Mouse (Mus musculus): ENCODE measurements around the gene Gm21987. TPM values are rescaled to one million over a fixed set of nuclear protein-coding genes. Genes with fewer than 3 reads are reported as not detected.

Gene Gm21987
- 0.41 TPM in 1 of 2 replicates, not detected in the other for polyA plus RNA-seq (2012; rRNA removed)

GRCm38 (mm10) chr16:38346529-38347325 is at the start of gene Gm21987, which contains the start of gene Cox17:
Gene Gm21987, plus strand, starts transcription at chr16:38347040.
Gene Cox17, plus strand, starts transcription at chr16:38346991.
- H3K4me1 ChIP-seq (ENCODE audit: control insufficient read depth, insufficient read depth, low read length) = no peaks in the 10 kb centered on the region
- peak; percentile 95 to 96 for DNase-seq
- peak; percentile 79; the same call in 1 of the 2 replicates for TF ChIP-seq POLR2A (IDR thresholded peaks at IDR 0.05; ENCODE audit: borderline replicate concordance, insufficient read depth, low read length)
- no peak for TF ChIP-seq CTCF (IDR thresholded peaks at IDR 0.05; ENCODE audit: borderline replicate concordance, insufficient read depth, low read depth, low read length)

GRCm38 (mm10) chr16:38298410-38298809 is 48.4 kb upstream of the Gm21987 start:
- Histone ChIP-seq H3K4me1 (ENCODE audit: control insufficient read depth, insufficient read depth, low read length) (no peaks in the 10 kb centered on the region), H3K27ac (ENCODE audit: insufficient read depth, low read length) (no peak overlapping the region), H3K4me3 (replicated peaks; ENCODE audit: insufficient read depth, low read depth, low read length) (no peak overlapping the region), H3K27me3 (ENCODE audit: control insufficient read depth, insufficient read depth, low read length) (no peaks in the 10 kb centered on the region; the same call in 1 of the 2 replicates)
- TF ChIP-seq CTCF (IDR thresholded peaks at IDR 0.05; ENCODE audit: borderline replicate concordance, insufficient read depth, low read depth, low read length) (no peak), POLR2A (IDR thresholded peaks at IDR 0.05; ENCODE audit: borderline replicate concordance, insufficient read depth, low read length) (no peak)
- WGBS = 72% methylated on average over 6 of the region's 6 CpGs
- no peak for DNase-seq

More at GRCm38 (mm10) chr16:38346529-38347325, at the start of gene Gm21987, which contains the start of gene Cox17:
- H3K27me3 ChIP-seq (ENCODE audit: control insufficient read depth, insufficient read depth, low read length) = no peaks in the 10 kb centered on the region
- peak within 1 kb of the TSS; percentile 85 for H3K27ac ChIP-seq (ENCODE audit: insufficient read depth, low read length)
- WGBS = 4% methylated on average over 35 of the region's 35 CpGs
- H3K4me3 ChIP-seq (replicated peaks; ENCODE audit: insufficient read depth, low read depth, low read length) = peak within 1 kb of the TSS; percentile 93

- no peak for TF ChIP-seq POLR2A (IDR thresholded peaks at IDR 0.05; ENCODE audit: borderline replicate concordance, insufficient read depth, low read length)
- no peak for TF ChIP-seq CTCF (IDR thresholded peaks at IDR 0.05; ENCODE audit: borderline replicate concordance, insufficient read depth, low read depth, low read length)
- Histone ChIP-seq H3K27ac (ENCODE audit: insufficient read depth, low read length) (no peak overlapping the region), H3K4me3 (replicated peaks; ENCODE audit: insufficient read depth, low read depth, low read length) (no peak overlapping the region), H3K4me1 (ENCODE audit: control insufficient read depth, insufficient read depth, low read length) (no peaks in the 10 kb centered on the region), H3K27me3 (ENCODE audit: control insufficient read depth, insufficient read depth, low read length) (no peaks in the 10 kb centered on the region)
- 93% methylated on average over 13 of the region's 13 CpGs for WGBS
- DNase-seq = no peak
These were observed 44.5 kb upstream of the Gm21987 start for GRCm38 (mm10) chr16:38302367-38302766.

- Histone ChIP-seq H3K27me3 (ENCODE audit: control insufficient read depth, insufficient read depth, low read length) (no peaks in the 10 kb centered on the region), H3K4me1 (ENCODE audit: control insufficient read depth, insufficient read depth, low read length) (no peaks in the 10 kb centered on the region), H3K27ac (ENCODE audit: insufficient read depth, low read length) (no peak overlapping the region), H3K4me3 (replicated peaks; ENCODE audit: insufficient read depth, low read depth, low read length) (no peak overlapping the region)
- WGBS = 71% methylated on average over 17 of the region's 17 CpGs
- DNase-seq = peak; percentile 13 to 24
- no peak for TF ChIP-seq POLR2A (IDR thresholded peaks at IDR 0.05; ENCODE audit: borderline replicate concordance, insufficient read depth, low read length)
- TF ChIP-seq CTCF (IDR thresholded peaks at IDR 0.05; ENCODE audit: borderline replicate concordance, insufficient read depth, low read depth, low read length) = no peak
These were observed 42.2 kb upstream of the Gm21987 start for GRCm38 (mm10) chr16:38304460-38305194.

GRCm38 (mm10) chr16:38306571-38307220 is 40.1 kb upstream of the Gm21987 start:
- WGBS = 41% methylated on average over 18 of the region's 18 CpGs
- peak in 1 of 2 experiments; percentile 9 for DNase-seq
- H3K27ac ChIP-seq (ENCODE audit: insufficient read depth, low read length) = no peak overlapping the region
- TF ChIP-seq POLR2A (IDR thresholded peaks at IDR 0.05; ENCODE audit: borderline replicate concordance, insufficient read depth, low read length) (no peak), CTCF (IDR thresholded peaks at IDR 0.05; ENCODE audit: borderline replicate concordance, insufficient read depth, low read depth, low read length) (peak; percentile 45; the same call in 1 of the 2 replicates)
- H3K27me3 ChIP-seq (ENCODE audit: control insufficient read depth, insufficient read depth, low read length) = no peaks in the 10 kb centered on the region
- no peak overlapping the region for H3K4me3 ChIP-seq (replicated peaks; ENCODE audit: insufficient read depth, low read depth, low read length)
- H3K4me1 ChIP-seq (ENCODE audit: control insufficient read depth, insufficient read depth, low read length) = no peaks in the 10 kb centered on the region

GRCm38 (mm10) chr16:38307221-38307605 is 39.6 kb upstream of the Gm21987 start:
- Histone ChIP-seq H3K4me3 (replicated peaks; ENCODE audit: insufficient read depth, low read depth, low read length) (no peak overlapping the region), H3K27ac (ENCODE audit: insufficient read depth, low read length) (no peak overlapping the region), H3K27me3 (ENCODE audit: control insufficient read depth, insufficient read depth, low read length) (no peaks in the 10 kb centered on the region), H3K4me1 (ENCODE audit: control insufficient read depth, insufficient read depth, low read length) (no peaks in the 10 kb centered on the region)
- TF ChIP-seq POLR2A (IDR thresholded peaks at IDR 0.05; ENCODE audit: borderline replicate concordance, insufficient read depth, low read length) (no peak), CTCF (IDR thresholded peaks at IDR 0.05; ENCODE audit: borderline replicate concordance, insufficient read depth, low read depth, low read length) (no peak)
- no peak for DNase-seq
- WGBS = 62% methylated on average over 5 of the region's 5 CpGs

- Histone ChIP-seq H3K4me1 (ENCODE audit: control insufficient read depth, insufficient read depth, low read length) (no peaks in the 10 kb centered on the region), H3K27ac (ENCODE audit: insufficient read depth, low read length) (no peak overlapping the region), H3K27me3 (ENCODE audit: control insufficient read depth, insufficient read depth, low read length) (no peaks in the 10 kb centered on the region), H3K4me3 (replicated peaks; ENCODE audit: insufficient read depth, low read depth, low read length) (no peak overlapping the region)
- DNase-seq = no peak
- TF ChIP-seq POLR2A (IDR thresholded peaks at IDR 0.05; ENCODE audit: borderline replicate concordance, insufficient read depth, low read length) = no peak
- TF ChIP-seq CTCF (IDR thresholded peaks at IDR 0.05; ENCODE audit: borderline replicate concordance, insufficient read depth, low read depth, low read length) = no peak
- 41% methylated on average over 7 of the region's 7 CpGs for WGBS
These were observed 39.2 kb upstream of the Gm21987 start for GRCm38 (mm10) chr16:38307651-38308050.

All from cerebellum, adult 2 months (tissue).